Mouse (Mus musculus) liver, embryonic 14 days (tissue): ENCODE data around the gene Slc35g2. TPM values are rescaled to one million over a fixed set of nuclear protein-coding genes. Genes with fewer than 3 reads are reported as not detected.

Experiments
- polyA plus RNA-seq: library from polyadenylated mRNA; depleted of rRNA; stranded (reverse); fragments of >200 nt; gene quantifications from 2 replicates; pipeline ENCODE4 v1.2.3, GENCODE M21; 2012; rRNA removed

Slc35g2 gene
- 0.59 and 0.61 TPM in 2 replicates for polyA plus RNA-seq

GRCm38 (mm10) chr9:100570626-100571233, at the start of gene Slc35g2:
TSS of gene Slc35g2 (minus strand) at chr9:100571090.

GRCm38 (mm10) chr9:100597546-100597945, 26.7 kb upstream of the Slc35g2 start, which contains the start of gene Stag1:
TSS of gene Stag1 (plus strand) at chr9:100597798.

DNA sequence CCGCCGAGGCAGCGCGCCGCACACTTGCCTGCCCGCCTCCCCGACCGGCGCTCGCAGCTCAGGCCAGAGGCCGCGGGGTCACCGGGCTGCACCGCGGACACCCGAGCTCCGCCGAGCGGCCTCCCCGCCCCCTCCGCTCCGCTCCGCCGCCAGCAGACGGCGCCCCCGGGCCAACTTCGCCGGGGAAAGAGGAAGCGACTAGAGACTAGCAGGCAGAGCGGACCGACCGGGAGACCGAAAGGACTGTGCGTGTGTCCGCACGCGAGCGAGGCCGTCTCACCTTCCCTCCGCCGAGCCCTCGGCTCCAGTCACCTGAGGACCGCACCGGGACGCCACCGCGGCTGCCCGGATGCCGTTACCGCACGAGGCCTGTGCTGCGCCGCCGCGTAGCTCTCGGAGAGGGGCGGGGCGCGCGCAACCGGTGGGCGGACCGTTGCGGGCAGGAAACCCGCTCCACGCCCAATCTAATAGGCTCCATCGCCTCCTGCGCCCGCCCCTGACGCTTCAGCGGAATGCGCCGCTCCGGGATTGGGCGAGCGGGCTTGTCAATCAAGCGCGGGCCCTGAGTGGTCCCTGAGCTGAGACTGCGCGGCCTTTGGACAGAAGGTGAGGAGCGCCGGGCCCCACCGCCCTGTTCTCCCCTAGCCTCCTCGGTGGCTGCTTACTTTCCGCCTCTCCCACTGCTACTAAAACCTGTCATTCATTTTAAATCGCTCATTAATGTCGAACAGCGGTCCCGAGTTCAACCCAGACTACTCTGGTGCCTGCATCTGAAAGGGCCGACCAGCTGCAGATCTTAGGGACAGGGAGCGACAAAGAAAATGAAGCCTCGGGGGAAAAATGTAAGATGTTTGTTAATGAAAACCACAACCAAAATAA, 24.9 kb downstream of the Slc35g2 start, which contains the start of gene Nck1:
Gene Nck1, minus strand, starts transcription at position 420 of the 879 bp plus-strand sequence.

Other genes starting within 250 kb of the Slc35g2 start
- 0.63 and 0.65 TPM in 2 replicates for gene Il20rb, start 84.3 kb downstream of the Slc35g2 start, polyA plus RNA-seq
- gene Nck1, start 25.0 kb downstream of the Slc35g2 start, polyA plus RNA-seq: 15.1 and 15.5 TPM in 2 replicates
- gene Stag1, start 26.7 kb upstream of the Slc35g2 start, polyA plus RNA-seq: 12.5 and 12.8 TPM in 2 replicates